Mouse (Mus musculus): ENCODE measurements around the gene Gm20390. TPM values are rescaled to one million over a fixed set of nuclear protein-coding genes. Genes with fewer than 3 reads are reported as not detected.

The Gm20390 gene
- total RNA-seq, 1 experiment from 2014 or later: 75.0 TPM

Other genes with a start within 250 kb of the Gm20390 start
- gene Utp18, start 82.5 kb downstream of the Gm20390 start, total RNA-seq (2021): 20.6 and 23.7 TPM in 2 replicates
- 33.8 and 41.8 TPM in 2 replicates for gene Mbtd1, start 82.4 kb downstream of the Gm20390 start, total RNA-seq (2021)
- gene Nme2, start 12.0 kb downstream of the Gm20390 start, total RNA-seq (2021): 444 and 470 TPM in 2 replicates
- 34.8 and 39.2 TPM in 2 replicates for gene Nme1, start 228 bp upstream of the Gm20390 start, total RNA-seq (2021)
- gene Spag9, start 27.8 kb upstream of the Gm20390 start, total RNA-seq (2021): 120 and 121 TPM in 2 replicates
- 158 and 199 TPM in 2 replicates for gene Tob1, start 243.2 kb upstream of the Gm20390 start, total RNA-seq (2021)